Mouse (Mus musculus) lung, postnatal 0 days (tissue): ENCODE measurements around the gene Mrps11. TPM values are rescaled to one million over a fixed set of nuclear protein-coding genes. Genes with fewer than 3 reads are reported as not detected.

Experiments used
- ATAC-seq: fragments of 200-750 bp; cut with Nextera tagmentation; 2 replicates; pipeline ENCODE4 v1.8.0; 2017; ENCODE audit warnings: moderate library complexity
- DNase-seq: peaks from one replicate; pipeline ENCODE4 v3.0.0-alpha.2; 2016; ENCODE audit warnings: low spot score
- H3K27ac ChIP-seq: fragments of 300-500 bp; sonication (generic); 2 replicates; pipeline ENCODE4 v1.5.1; 2014; ENCODE audit warnings: antibody characterized with exemption, mild to moderate bottlenecking, low read length, mixed read lengths
- H3K27me3 ChIP-seq: fragments of 300-500 bp; sonication (generic); replicated peaks from 2 replicates; pipeline ENCODE4 v1.6.1; 2014; ENCODE audit warnings: low read length, mixed read lengths; ENCODE audit not compliant: insufficient read depth
- H3K36me3 ChIP-seq: fragments of 300-500 bp; sonication (generic); 2 replicates; pipeline ENCODE4 v1.6.1; 2014; ENCODE audit warnings: low read length, mixed read lengths; ENCODE audit not compliant: insufficient read depth
- H3K4me1 ChIP-seq: fragments of 300-500 bp; sonication (generic); 2 replicates; pipeline ENCODE4 v1.6.1; 2014; ENCODE audit warnings: antibody characterized with exemption, low read depth, low read length, mixed read lengths; ENCODE audit not compliant: insufficient read depth
- H3K4me2 ChIP-seq: fragments of 300-500 bp; sonication (generic); replicated peaks from 2 replicates; pipeline ENCODE4 v1.6.1; 2014; ENCODE audit warnings: low read depth, mild to moderate bottlenecking, low read length, moderate library complexity, mixed read lengths
- H3K4me3 ChIP-seq: fragments of 300-500 bp; sonication (generic); 2 replicates; pipeline ENCODE4 v1.5.1; 2014; ENCODE audit warnings: low read depth, low read length
- H3K9ac ChIP-seq: fragments of 300-500 bp; sonication (generic); replicated peaks from 2 replicates; pipeline ENCODE4 v1.6.1; 2014; ENCODE audit warnings: low read depth, mild to moderate bottlenecking
- H3K9me3 ChIP-seq: fragments of 300-500 bp; sonication (generic); 2 replicates; pipeline ENCODE4 v1.6.1; 2016; ENCODE audit warnings: low read length, mixed read lengths
- CTCF ChIP-seq: IDR thresholded peaks from 2 replicates; pipeline ENCODE4 v1.5.1; 2016; ENCODE audit warnings: antibody characterized with exemption, mild to moderate bottlenecking
- EP300 ChIP-seq: IDR thresholded peaks from 2 replicates; pipeline ENCODE4 v1.6.1; 2016; ENCODE audit warnings: antibody characterized with exemption, mild to moderate bottlenecking, control low read depth
- WGBS: fragments of 180-500 bp; shearing (Covaris S2); extraction: QIAGEN DNeasy Blood & Tissue Kit; methylation state at CpG from one replicate; pipeline ENCODE4 v1.1.7; 2014; 5-methylcytosine and 5-hydroxymethylcytosine counted together
- polyA plus RNA-seq: library from polyadenylated mRNA; unstranded; fragments of >200 nt; fragmentation: Nextera tagmentation; extraction: Ambion mirVana; gene quantifications from 2 replicates; pipeline ENCODE4 v1.2.1, GENCODE M21; 2015

Gene Mrps11
- polyA plus RNA-seq, 1 experiment from 2014 or later, result 46.4 TPM

- WGBS, result 86% methylated on average over 12 of the region's 12 CpGs
- H3K27ac ChIP-seq, result no peak overlapping the region
- H3K4me2 ChIP-seq, result no peak overlapping the region
- ATAC-seq, result no peak
- DNase-seq, result no peak
- H3K9ac ChIP-seq, result no peak overlapping the region
- no peaks in the 10 kb centered on the region for H3K9me3 ChIP-seq
- H3K27me3 ChIP-seq, result no peaks in the 10 kb centered on the region
- H3K4me3 ChIP-seq, result no peak overlapping the region
- no peaks in the 10 kb centered on the region; the same call in 1 of the 2 replicates for H3K36me3 ChIP-seq
- no peaks in the 10 kb centered on the region for H3K4me1 ChIP-seq
- no peak for TF ChIP-seq EP300
- no peak for TF ChIP-seq CTCF
These were observed 14.9 kb upstream of the Mrps11 start for GRCm38 (mm10) chr7:78767929-78768531.

- H3K9me3 ChIP-seq, result no peaks in the 10 kb centered on the region
- DNase-seq, result peak; percentile 44
- TF ChIP-seq EP300 (peak; percentile 78), CTCF (no peak)
- H3K36me3 ChIP-seq, result no peaks in the 10 kb centered on the region; the same call in 1 of the 2 replicates
- no peak overlapping the region for H3K4me2 ChIP-seq
- whole genome bisulfite sequencing, result 23% methylated on average over 7 of the region's 7 CpGs
- peak; percentile 59 for ATAC-seq
- no peak overlapping the region for H3K4me3 ChIP-seq
- H3K4me1 ChIP-seq, result no peaks in the 10 kb centered on the region
- no peaks in the 10 kb centered on the region for H3K27me3 ChIP-seq
- no peak overlapping the region for H3K9ac ChIP-seq
- H3K27ac ChIP-seq, result peak overlapping the region; percentile 35
These were observed 13.8 kb upstream of the Mrps11 start for GRCm38 (mm10) chr7:78769075-78769652.

DNA sequence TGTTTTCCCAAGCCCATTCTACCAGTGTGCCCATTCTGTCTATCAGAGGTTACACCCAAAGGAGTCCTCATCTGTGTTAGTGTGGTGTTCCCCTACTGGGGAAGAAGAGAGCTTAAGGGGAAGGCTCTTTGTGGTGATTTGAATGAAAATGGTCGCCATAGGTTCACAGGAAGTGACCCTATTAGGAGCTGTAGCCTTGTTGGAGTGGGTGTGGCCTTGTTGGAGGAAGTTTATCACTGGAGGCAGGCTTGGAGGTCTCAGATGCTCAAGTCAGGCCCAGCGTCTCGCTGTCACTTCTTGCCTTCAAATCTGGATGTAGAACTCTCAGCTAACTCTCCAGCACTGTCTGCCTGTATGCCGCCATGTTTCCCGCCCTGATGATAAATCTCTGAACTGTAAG is 12.0 kb upstream of the Mrps11 start:
- Histone ChIP-seq H3K4me1 (no peaks in the 10 kb centered on the region), H3K4me3 (no peak overlapping the region), H3K27me3 (no peaks in the 10 kb centered on the region), H3K36me3 (peaks cover 13% of the 10 kb centered on the region; the same call in 1 of the 2 replicates), H3K9me3 (no peaks in the 10 kb centered on the region), H3K9ac (no peak overlapping the region), H3K4me2 (no peak overlapping the region), H3K27ac (no peak overlapping the region)
- ATAC-seq (no peak), DNase-seq (no peak)
- TF ChIP-seq EP300 (no peak), CTCF (no peak)
- 78% methylated on average over 5 of the region's 5 CpGs for WGBS

GRCm38 (mm10) chr7:78778741-78779140 is 4.2 kb upstream of the Mrps11 start:
- Histone ChIP-seq H3K4me2 (no peak overlapping the region), H3K27ac (no peak overlapping the region), H3K27me3 (no peaks in the 10 kb centered on the region), H3K4me1 (peaks cover 10% of the 10 kb centered on the region), H3K36me3 (peaks cover 16% of the 10 kb centered on the region; the same call in 1 of the 2 replicates), H3K4me3 (no peak overlapping the region), H3K9ac (no peak overlapping the region), H3K9me3 (no peaks in the 10 kb centered on the region)
- TF ChIP-seq EP300 (0 out of 2 replicates have a peak, but pooled peaks have one; percentile 11), CTCF (no peak)
- ATAC-seq, result peak; percentile 11; the same call in 1 of the 2 replicates
- DNase-seq, result peak; percentile 37
- 65% methylated on average over 5 of the region's 5 CpGs for WGBS

GRCm38 (mm10) chr7:78785906-78786305 is 3.0 kb downstream of the Mrps11 start:
- H3K4me2 ChIP-seq, result no peak overlapping the region
- H3K27ac ChIP-seq, result no peak overlapping the region
- no peak overlapping the region for H3K4me3 ChIP-seq
- no peaks in the 10 kb centered on the region for H3K27me3 ChIP-seq
- ATAC-seq, result no peak
- WGBS, result 62% methylated on average over 5 of the region's 5 CpGs
- TF ChIP-seq CTCF, result no peak
- no peak for TF ChIP-seq EP300
- DNase-seq, result no peak
- H3K36me3 ChIP-seq, result no peaks in the 10 kb centered on the region
- H3K4me1 ChIP-seq, result peaks cover 10% of the 10 kb centered on the region
- H3K9ac ChIP-seq, result no peak overlapping the region
- no peaks in the 10 kb centered on the region for H3K9me3 ChIP-seq

- Histone ChIP-seq H3K9ac (no peak overlapping the region), H3K27ac (no peak overlapping the region), H3K4me2 (no peak overlapping the region), H3K9me3 (no peaks in the 10 kb centered on the region), H3K36me3 (no peaks in the 10 kb centered on the region), H3K4me1 (peaks cover 3% of the 10 kb centered on the region; the same call in 1 of the 2 replicates), H3K27me3 (no peaks in the 10 kb centered on the region), H3K4me3 (no peak overlapping the region)
- WGBS, result 88% methylated on average over 12 of the region's 12 CpGs
- TF ChIP-seq CTCF, result no peak
- no peak for TF ChIP-seq EP300
- ATAC-seq (no peak), DNase-seq (no peak)
These were observed 5.0 kb downstream of the Mrps11 start for GRCm38 (mm10) chr7:78787793-78788380.
